Mouse (Mus musculus) cerebellum, adult 11 months (tissue): ENCODE results near the gene Aurkb.
"Not testable (repeated sequence)": the region's sequence is repeated elsewhere in the genome, so short reads cannot be mapped to it uniquely, and the experiment has no call there.

Experiments
- DNase-seq: peaks from one replicate; pipeline ENCODE4 v3.0.0; 2022

Gene Aurkb

DNA sequence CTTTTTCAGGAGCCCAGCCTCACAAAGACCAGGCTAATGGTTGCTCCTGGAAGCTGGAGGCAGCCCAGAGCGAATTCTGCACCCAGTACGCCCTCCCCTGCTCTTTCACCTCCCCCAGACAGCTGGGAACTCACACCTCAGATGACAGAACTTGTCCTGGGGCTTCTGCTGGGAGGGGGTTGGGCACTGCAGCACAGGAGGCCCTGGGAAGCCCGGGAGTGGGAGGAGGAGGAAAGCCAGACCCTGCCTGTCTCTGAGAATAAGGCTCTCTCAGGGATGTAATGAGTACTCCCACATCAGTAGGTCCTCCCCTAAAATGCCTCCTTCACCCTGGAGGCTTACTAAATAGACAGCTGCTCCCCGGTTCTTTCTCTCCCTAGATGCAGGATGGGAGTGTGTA lies 41.6 kb downstream of the Aurkb start:
- DNase-seq, result peak; percentile 39

DNA sequence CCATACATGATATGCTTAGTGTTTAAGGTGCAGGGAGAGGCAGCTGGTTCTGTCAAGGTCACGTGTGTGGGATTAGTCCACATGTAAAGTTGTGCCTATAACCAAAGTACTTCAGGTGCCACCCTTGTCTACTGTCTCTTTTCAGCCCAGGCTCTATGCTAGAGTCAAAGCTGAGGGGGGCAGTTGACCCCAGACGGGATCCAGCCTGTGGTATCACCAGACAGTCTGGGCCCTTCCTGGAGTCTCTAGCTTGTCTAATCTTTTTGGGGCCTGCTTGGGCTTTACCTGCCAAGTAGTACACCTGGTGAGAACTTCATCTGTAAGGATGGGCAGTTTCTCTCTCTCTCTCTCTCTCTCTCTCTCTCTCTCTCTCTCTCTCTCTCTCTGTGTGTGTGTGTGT lies 42.1 kb downstream of the Aurkb start:
- DNase-seq, result no peak

DNA sequence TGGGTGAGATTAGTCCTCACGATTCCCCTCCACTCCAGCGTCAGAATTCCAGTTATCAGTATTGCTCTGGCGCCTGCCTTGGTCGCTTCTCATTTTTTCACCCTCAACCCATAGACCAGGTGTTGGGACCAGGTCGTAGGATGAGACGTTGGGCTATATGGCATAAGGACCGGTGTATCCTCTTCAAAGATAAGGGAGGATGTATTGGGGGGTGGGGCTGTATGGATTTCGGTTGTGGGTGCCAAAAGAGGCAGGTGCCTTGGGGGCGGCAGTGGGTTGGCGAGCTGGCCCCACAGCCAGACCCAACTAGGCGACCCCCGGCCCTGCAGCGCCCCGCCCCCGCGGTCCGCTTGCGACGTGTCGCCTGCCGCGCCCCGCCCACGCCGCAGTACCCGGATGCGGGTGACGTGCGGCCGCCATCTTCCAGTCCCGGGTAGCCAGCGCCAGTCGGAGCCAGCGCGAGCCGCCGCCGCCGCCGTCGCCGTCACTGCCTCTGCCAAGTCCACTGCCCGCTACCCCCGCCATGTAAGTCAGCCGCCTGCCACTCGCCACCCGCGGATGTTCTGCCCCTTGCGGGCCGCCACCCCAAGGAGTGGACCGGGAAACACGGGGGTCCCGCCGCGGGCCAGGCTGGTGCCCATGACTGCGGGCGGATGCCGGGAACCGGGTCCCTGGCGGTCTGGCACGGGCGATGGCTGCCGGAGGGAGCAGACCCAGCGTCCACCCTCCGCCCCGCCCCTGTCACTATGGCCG lies 42.8 kb downstream of the Aurkb start, which contains the start of gene Vamp2:
Gene Vamp2 (plus strand): TSS at position 388 of the 753 bp plus-strand sequence.
- peak; percentile 94 for DNase-seq

DNA sequence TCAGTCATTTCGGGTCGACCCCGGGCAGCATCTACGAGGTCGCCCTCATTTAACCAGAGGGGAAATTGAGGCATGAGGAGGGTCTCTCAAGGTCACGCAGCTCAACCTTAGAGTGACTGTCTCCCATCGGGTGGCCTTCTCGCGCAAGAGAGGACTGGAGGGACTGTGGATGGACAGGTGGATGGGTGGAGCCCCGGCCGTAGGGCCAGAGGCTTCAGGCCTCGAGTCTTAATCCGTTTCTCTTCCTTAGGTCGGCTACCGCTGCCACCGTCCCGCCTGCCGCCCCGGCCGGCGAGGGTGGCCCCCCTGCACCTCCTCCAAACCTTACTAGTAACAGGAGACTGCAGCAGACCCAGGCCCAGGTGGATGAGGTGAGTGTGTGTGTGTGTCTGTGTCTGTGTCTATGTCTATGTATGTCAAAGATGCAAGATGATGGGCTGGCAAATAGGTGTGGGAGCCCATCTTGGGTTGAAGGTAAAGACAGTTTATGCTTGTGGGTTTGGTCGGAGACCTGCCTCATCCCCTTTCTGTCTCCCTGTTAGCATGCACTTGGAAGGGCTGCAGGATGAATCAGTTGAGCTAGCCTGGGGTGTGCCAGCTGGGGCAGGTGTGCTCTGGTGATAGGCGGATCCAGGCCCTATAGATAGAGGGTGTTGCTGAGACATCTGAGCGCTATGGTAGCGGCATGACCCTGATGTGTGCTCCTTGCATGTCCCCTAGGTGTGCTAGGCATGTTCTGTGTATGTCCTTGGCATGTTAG lies 43.6 kb downstream of the Aurkb start:
- DNase-seq, result peak; percentile 34

DNA sequence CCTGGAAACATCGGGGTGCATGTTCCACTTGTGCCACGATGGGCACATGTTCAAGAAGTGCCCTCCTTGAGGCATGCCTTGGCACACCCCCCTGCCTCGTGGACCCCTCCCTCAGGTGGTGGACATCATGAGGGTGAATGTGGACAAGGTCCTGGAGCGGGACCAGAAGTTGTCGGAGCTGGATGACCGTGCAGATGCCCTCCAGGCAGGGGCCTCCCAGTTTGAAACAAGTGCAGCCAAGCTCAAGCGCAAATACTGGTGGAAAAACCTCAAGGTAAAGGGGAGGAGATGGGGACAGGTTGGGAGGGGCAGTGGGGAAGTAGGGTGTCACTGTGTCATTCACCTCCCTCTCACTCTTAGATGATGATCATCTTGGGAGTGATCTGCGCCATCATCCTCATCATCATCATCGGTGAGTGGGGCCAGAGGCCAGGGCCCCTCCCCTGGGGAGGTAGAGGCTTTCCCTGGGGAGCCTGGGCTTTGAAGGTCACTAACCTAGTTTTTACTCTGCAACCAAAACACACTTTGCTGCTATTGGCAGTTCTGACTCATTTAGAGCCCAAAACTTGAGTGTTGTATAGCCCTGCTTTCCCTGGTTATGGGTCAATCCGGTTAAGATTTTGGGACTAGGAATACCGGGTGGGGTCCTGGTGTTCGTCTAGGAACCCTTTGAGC lies 44.3 kb downstream of the Aurkb start:
- DNase-seq, result peak; percentile 55

DNA sequence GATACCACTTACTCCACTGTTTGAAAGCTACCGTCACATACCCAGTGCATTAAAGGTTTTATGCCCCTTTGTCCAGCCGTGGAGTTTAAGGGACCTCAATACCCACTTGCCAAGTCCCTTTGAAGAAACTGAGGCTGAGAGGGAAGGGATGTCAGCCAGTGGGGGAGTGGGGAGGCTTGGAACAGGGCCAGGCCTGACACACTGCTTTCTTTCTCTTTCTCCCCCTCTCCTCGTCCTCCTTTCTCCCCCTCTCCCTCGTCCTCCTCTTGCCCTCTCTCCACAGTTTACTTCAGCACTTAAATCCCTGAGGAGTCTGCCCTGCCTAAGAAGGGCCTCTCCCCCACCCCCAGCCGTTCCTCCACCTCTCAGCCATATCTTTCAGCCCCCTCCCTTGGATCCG lies 44.9 kb downstream of the Aurkb start:
- DNase-seq, result no peak

DNA sequence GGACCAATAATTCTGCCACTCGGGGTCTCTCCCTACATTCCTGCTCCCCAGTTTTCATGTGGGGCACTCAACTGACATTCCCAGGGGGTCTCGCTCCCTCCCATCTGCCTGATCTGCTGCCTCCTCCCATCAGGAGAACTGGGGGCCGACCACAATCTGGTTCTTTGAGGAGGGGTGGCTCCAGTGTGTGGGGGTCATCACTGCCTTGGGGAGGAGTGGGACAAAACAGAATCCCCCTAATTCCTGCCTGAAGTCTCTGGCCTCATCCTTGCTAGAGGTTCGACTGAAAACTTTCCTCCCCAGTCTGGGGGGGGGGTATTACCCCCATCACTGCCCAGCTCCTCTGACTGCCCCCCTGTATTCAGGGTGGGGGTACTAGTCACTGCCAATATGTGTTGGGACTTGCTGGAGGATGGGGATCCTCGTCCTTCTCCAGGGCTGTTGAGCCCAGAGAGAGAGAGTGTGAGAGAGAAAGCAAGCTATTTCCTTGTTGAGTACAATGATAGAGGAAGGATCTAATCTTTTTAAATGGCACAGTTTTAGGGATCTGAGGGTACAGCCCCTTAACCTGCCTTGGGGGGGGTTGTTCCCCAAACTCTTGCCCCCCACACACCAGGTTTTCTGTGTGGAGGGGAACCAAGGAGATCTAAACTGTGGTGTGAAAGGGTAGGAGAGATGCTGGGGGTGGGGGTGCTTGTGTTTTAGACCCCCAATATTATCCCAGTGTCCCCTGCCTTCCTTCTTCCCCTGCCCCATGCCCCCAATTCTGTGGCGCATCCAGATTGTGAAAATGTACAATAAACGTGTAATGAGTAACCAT lies 46.3 kb downstream of the Aurkb start:
- DNase-seq, result no peak

DNA sequence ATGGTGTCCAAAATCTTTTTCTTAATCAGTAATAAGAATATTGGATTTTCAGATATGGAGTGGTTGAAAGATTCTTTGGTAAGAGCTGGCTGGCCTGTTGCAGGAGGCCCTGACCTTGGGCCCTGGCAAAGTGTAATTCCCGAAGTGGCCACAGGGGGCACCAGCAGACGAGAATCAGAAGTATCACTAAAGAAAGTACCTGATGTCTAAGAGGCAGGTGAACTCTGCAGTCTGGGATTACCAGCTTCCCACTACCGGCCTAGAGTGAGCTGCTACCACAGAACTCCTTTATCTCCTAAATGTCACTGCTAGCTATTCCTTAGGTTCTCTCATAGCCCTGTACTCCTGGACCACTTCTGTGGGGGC lies 46.9 kb downstream of the Aurkb start:
- DNase-seq, result peak; percentile 87

DNA sequence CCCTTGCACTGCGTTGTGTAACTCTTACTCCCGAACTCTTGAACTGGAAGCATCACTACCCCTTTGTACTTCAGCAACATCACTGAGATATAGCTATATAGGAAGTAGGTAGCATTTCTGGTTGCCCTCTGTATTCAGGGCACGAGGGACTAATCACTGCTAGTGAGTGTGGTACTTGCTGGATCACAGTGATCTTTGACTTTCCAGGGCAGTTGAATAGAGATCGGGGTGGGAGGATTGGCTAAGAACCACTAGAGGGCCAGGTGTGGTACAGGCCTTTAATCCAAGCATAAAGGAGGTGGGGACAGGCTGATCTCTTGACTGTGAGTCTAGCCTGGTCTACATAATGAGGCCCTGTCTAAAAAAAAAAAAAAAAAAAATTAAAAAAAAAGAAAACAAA lies 47.4 kb downstream of the Aurkb start:
- DNase-seq, result no peak

DNA sequence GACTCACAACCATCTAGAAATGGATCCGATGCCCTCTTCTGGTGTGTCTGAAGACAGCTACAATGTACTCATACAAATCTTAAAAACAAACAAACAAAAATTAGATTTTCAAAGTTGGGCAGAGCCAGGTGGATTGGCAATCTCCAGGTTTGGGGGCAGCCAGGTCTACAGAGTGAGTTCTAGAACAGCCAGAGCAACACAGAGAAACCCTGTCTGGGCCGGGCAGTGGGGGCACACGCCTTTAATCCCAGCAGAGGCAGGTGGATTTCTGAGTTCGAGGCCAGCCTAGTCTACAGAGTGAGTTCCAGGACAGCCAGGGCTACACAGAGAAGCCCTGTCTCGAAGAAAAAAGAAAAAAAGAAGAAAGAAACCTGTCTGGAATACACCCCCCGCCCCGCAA lies 48.4 kb downstream of the Aurkb start:
- not testable (repeated sequence) for DNase-seq

DNA sequence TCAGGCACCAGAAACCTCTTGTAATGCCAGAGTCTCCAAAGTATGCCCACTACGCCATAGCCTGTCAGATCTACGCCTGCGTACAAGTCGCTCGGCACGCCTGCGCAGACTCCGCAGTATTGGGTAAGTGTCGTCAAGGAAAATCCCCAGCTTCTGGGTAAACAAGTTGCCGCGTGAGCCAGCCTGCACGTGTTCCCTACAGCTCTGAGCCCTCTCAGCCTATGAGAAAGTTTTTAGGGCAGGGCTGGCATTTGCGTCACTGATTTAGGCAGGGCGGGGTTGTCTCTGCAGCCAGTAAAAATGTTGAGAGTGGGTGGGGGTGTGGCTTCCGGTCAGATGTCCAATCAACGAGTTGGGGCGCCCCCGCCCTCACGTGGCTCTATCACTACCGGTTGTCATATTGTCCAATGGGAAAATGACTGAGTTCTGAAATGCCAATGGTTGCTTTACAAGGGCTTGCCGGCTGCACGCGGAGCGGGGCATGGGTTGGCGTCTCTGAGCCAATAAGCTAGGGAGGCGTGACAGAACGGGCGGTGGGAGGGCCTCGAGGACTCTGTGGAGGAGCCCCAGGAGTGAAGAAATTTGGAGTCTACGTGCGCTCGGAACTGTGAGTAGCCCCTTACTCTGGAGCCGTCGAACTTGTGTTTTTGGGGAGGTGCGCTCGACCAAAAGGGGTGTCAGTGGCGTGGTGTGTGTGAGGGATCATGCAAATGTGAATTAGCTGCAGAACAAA lies 49.4 kb downstream of the Aurkb start, which contains the start of gene Per1:
Gene Per1 (plus strand): TSS at position 521 of the 733 bp plus-strand sequence.
- peak; percentile 99 for DNase-seq

DNA sequence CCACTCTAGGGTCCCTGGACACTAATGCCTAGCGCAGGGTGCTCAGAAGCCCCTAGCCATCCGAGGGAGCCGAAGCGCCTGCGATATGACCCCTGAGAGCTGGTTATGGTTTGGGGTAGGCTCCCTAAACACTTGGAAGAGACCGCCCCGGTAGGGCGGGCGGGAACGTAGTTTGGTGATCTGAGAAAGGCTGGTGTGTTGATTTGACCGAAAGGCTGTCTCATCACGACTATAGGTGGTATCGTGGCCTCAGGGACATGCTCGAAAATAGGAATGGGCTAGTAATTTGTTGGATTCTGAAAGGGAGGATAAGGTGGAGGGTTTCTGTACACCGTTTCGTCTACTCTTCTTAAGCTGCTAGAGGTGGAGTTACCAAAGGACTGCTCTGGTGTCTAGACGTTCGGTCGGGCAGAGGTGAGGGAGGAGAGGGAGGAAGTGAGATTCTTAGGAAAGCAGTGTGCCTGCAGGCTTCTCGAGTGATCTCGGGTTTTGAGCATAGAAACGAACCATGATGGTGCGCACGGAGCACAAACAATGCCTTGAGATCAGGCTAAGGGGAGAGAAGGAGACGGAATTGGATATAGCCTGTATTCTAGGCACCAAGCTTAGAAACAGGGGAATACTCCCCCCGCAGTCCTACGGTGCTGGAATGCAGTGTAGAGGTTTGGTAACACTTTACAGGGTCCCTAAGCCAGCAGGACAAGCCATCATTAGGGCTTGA lies 50.2 kb downstream of the Aurkb start:
- peak; percentile 33 for DNase-seq

DNA sequence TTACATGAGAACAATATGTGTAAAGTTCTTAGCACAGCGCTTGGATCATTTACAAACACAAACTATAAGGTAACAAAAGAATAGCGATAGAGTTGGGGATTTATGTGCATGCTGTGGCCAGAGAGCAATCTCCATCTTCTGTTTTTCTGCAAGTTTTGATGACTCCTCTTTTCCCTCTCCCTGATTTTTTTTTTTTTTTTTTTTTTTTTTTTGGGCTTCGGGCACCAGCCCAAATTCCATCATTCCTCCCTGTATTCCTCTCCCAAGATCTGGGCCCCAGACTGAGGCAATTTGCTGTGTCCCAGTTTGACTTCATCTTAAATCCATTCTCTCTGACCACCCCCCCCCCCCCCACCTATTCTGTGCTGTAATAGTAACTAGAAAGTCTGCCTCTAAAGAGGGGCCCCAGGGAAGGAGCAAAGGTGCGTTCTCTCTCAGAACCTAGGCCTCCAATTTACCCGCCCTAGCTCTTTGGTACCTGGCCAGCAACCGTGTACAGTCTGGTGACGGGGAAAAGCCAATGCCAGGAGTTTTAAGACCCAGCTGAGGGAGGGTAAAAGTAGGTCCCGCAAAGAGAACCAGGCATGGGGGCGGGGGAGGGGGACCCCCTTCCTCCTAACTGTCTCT lies 51.0 kb downstream of the Aurkb start:
- no peak for DNase-seq

DNA sequence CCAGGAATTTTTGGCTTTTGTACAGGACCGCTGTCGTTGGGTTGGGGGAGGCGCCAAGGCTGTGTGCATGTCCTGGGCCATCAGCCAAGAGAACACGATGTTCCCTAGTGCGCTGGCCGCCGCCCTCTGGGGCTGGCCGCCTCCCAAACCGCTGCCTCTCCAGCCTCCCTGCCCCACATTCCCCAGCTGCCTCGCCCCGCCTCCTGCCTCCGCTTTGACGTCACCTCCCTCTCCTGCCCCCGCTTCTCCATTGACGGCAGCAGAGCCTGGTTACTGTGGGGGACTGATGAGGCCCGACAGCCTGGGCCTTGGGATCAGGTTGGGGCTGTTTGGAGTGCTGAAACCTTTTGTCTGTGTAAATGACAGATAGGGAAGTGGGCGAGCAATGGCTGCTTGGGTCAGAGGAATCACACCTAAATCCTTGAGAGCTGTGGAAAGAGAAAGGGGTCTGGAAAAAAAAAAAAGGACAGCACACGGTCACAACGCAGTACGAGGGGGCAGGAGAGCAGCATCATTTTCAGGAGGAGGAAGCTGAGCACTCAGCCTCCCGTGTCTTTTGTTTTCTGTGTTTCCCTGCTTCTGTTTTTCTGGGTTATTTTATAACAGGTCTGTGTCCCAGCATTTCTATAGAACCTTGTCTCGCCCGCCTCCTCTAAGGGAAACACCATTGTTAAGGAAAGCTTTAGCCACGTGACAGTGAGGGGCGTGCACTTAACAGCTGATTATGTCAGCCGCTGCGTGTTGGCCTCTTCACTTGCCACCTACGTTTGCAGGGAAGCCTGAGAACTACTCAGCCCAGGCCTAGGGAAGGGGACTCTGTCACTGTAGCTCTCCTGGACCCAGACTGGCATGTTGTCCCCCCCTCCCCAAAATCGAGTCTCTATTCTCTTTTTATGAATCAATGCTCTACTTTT lies 51.8 kb downstream of the Aurkb start:
- DNase-seq, result peak; percentile 87

DNA sequence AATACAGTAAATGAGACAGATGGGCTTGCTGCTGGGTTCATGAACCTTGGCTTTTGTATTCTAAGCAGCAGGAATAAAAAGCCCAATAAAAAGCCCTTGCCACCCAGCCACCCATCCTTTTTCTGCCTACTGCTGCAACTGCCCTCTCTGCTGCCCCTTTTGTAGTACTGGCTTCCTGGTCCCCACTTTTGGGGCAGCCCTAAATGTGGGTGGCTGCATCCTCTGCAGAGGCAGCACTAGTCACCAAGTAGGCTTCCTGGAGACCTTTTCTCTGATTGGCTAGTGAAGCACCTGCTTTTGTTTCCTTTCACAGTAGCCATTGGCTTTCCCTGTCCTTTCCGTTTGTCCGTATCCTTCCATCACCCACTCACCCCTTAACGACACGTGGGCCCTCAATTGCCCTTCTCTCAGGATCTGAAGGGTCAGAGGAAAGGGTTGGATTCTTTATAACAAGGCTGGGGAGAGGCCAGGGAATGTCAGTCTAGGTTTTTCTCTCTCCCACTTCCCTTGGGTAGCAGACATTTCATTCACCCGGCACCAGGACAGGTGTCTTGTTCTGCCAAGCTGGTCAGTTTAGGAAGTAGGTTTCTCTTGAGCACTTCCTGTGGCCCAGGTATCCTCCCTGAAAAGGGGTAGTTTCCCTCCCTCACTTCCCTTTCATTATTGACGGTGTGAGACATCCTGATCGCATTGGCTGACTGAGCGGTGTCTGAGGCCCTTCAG lies 52.8 kb downstream of the Aurkb start:
- DNase-seq, result no peak

DNA sequence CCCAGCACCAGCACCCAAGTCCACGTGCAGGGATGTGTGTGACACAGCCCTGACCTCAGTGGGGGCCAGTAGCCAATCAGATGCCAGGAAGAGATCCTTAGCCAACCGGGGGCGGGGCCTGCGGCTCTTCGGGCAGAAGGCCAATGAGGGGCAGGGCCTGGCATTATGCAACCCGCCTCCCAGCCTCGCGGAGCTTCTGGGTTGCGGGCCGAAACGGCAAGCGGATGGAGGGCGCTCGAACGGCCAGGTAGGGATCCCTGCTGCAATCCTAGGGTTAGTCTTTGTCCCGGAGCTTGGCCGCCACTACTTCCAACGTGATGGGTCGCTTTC lies 53.3 kb downstream of the Aurkb start:
- peak; percentile 100 for DNase-seq

DNA sequence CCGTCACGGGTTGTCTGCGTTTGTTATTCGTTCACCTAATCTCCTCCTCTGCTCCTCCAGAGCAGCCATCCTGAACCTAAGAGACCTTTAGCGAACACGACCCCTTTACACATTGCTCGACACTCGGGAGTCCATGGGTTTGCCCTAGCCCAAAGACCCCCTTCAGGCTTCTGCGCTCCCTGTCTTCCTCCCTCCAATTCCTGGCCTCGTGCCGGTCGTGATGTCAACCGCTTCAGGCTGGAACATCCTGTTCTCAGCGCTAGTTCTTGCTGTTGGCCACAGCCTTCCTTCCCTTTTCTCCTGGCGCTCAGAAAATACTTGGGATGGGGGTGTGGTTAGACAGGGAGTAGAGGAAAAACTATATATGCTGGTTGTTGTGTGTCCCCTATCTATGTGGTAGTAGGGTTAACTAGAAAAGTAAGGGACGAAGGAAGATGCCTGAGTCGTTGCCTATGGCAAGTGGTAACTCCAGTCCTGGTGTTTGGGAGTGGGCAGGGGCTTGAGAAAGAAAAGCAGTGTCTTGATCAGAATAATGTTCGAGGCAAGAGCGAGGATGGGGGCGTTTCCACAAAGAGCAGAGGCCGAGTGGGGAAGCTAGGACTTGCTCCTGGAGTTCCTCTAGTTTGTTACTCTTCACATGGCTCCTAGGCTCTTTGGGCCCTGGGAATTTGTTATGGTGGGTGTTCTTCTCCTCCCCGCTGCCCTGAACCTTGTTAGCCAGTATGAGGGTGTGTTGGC lies 53.9 kb downstream of the Aurkb start:
- DNase-seq, result peak; percentile 79

DNA sequence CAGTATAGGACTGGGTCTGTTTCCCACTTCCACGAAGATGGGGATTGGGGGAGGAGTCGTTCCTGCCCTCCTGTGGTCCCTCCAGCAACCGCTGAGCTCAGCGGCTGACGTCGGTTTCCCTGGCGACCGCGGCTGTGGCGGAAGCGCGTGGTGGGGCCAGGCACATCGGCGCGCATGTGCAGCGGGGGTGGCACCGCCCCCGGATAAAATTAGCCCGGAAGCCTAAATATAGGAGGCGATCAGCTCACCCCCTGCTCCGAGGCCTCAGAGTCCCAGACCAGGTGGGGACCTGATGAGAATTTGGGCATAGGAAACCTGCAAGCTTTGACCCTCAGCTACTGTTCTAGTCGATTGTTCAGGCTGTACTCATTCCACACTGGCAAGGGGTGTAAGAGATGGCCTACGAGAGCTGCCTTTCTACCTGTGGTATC lies 54.5 kb downstream of the Aurkb start:
- DNase-seq, result peak; percentile 88
